In genomic region chr8:120821399-120822170, GRCm38 (mm10) we compare ENCODE assay signal across 8 mouse cellular contexts.
DNase-seq lines count a peak whose midpoint lies in the region; ATAC-seq lines count a peak whose summit lies in the region.

No protein-coding gene starts in this region.

- H3K9ac ChIP-seq in stomach, embryonic 14.5 days (replicated peaks; ENCODE audit: low read depth, low read length), result no peak overlapping the region

- H3K4me3 ChIP-seq in stomach, embryonic 14.5 days (ENCODE audit: low read depth, low read length), result no peak overlapping the region

- peak overlapping the region; percentile 72 for H3K27ac ChIP-seq in stomach, embryonic 14.5 days (ENCODE audit: low read length)

- no peak overlapping the region for H3K4me2 ChIP-seq in stomach, embryonic 14.5 days (replicated peaks; ENCODE audit: low read depth, low read length)

- no peaks in the 10 kb centered on the region for H3K4me1 ChIP-seq in stomach, embryonic 14.5 days (ENCODE audit: control insufficient read depth, insufficient read depth, low read length)

- intact Hi-C loops in gastrocnemius, postnatal 14 days (cut with DNase I; ENCODE audit: low total_unique reads), result loop anchor here (2.0 kb wide), 1 partner anchor 269 kb away; no protein-coding TSS in a partner anchor

- H3K9me3 ChIP-seq in stomach, embryonic 14.5 days (ENCODE audit: control insufficient read depth, low read depth, low read length), result no peaks in the 10 kb centered on the region

- WGBS in stomach, embryonic 14.5 days, result 26% methylated on average over 9 of the region's 9 CpGs

- no peaks in the 10 kb centered on the region for H3K36me3 ChIP-seq in stomach, embryonic 14.5 days (ENCODE audit: control insufficient read depth, insufficient read depth, low read length)

- DNase-seq in adrenal gland, adult (ENCODE audit: inconsistent age in 2 of 2, low spot score in 1 of 2), result peak; percentile 50 to 83
- DNase-seq in adrenal gland, adult 8-10 months, result no peak
- peak; percentile 76 for DNase-seq in urinary bladder, postnatal 14 days (ENCODE audit: low spot score)
- DNase-seq in urinary bladder, adult 2 months (ENCODE audit: low spot score), result no peak
- peak; percentile 59 for DNase-seq in gastrocnemius, postnatal 14 days
- peak; percentile 72 to 77 for DNase-seq in layer of hippocampus, postnatal 10 days (ENCODE audit: low spot score in 2 of 2)

- H3K27me3 ChIP-seq in stomach, embryonic 14.5 days (ENCODE audit: control insufficient read depth, insufficient read depth, low read length), result no peaks in the 10 kb centered on the region

- ATAC-seq in megakaryocyte progenitor cell, adult 5-6 weeks (replicated peaks; ENCODE audit: poor library complexity), result peak; percentile 81
- peak; percentile 77; the same call in 1 of the 2 replicates for ATAC-seq in stomach, embryonic 14.5 days (ENCODE audit: insufficient number of reproducible peaks, insufficient read depth, low FRiP score, low read depth)

Comparison
In these comparisons a context has a peak if more than half of its experiments do, and no peak if none do; other contexts are left out.
1. DNase-seq: peak in adrenal gland, adult (2 of 2), urinary bladder, postnatal 14 days (single experiment), gastrocnemius, postnatal 14 days (single experiment) and layer of hippocampus, postnatal 10 days (2 of 2); none in adrenal gland, adult 8-10 months (single experiment) and urinary bladder, adult 2 months (single experiment).